In the genomic region with DNA sequence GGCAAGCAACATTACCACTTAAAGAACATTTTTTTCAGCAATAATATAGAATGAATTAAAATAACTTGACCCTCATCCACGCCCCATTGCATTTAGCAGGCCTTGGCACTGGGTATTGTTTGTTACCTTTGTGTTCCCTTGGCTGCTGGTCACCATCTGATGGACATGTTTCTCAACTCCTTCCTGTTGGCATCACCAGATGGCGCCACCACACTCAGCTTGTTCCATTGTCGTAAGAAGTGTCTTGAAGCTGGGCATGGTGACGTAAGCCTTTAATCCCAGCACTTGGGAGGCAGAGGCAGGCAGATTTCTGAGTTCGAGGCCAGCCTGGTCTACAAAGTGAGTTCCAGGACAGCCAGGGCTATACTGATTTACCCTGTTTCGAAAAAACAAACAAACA, we compare ENCODE assay signal across 10 mouse cellular contexts. TPM values are rescaled to one million over a fixed set of nuclear protein-coding genes. Genes with fewer than 3 reads are reported as not detected.
DNase-seq lines count a peak whose midpoint lies in the region; ATAC-seq and TF ChIP-seq lines count a peak whose summit lies in the region.
"Had no signal": no experiment of that assay in that cellular context is flagged by ENCODE, and none has a peak within 500 bp of the region (broad histone marks: within the 10 kb centered on the region; RNA-seq: fewer than 3 reads in every experiment).

No protein-coding gene starts in this region.

- no peaks in the 10 kb centered on the region for H3K79me2 ChIP-seq in liver, adult 2 months (ENCODE audit: control insufficient read depth, insufficient read depth, low read length)

- no peak for ATAC-seq in liver, embryonic 11.5 days (replicated peaks; ENCODE audit: low FRiP score)
- ATAC-seq in megakaryocyte progenitor cell, adult 5-6 weeks (replicated peaks; ENCODE audit: poor library complexity) = peak; percentile 73
- ATAC-seq in activated CD4-positive, CD25-positive, alpha-beta regulatory T cell, adult 4 months = no peak

- peaks cover 9% of the 10 kb centered on the region; the same call in 1 of the 2 replicates for H3K4me1 ChIP-seq in cerebellum, adult 2 months (ENCODE audit: control insufficient read depth, insufficient read depth, low read length)
- peaks cover 6% of the 10 kb centered on the region for H3K4me1 ChIP-seq in liver, adult 2 months (ENCODE audit: control insufficient read depth, insufficient read depth, low read length)
- H3K4me1 ChIP-seq in liver, embryonic 11.5 days (replicated peaks; ENCODE audit: control insufficient read depth, insufficient read depth, low read length) = no peaks in the 10 kb centered on the region
- H3K4me1 ChIP-seq in cortical plate, adult 2 months (ENCODE audit: control insufficient read depth, insufficient read depth, low read length) = no peaks in the 10 kb centered on the region
- H3K4me1 ChIP-seq: lung, embryonic 15.5 days had no signal

- WGBS in cerebellum, adult 2 months = 74% methylated on average over 6 of the region's 6 CpGs
- 41% methylated on average over 6 of the region's 6 CpGs for WGBS in liver, adult 2 months
- 67% methylated on average over 6 of the region's 6 CpGs for WGBS in liver, embryonic 11.5 days

- TF ChIP-seq POLR2A in cerebellum, adult 2 months (IDR thresholded peaks at IDR 0.05; ENCODE audit: borderline replicate concordance, insufficient read depth, low read length) = no peak
- no peak for TF ChIP-seq POLR2A in liver, adult 2 months (IDR thresholded peaks at IDR 0.05; ENCODE audit: extremely low read depth, insufficient read depth, low read length)
- TF ChIP-seq POLR2A in cortical plate, adult 2 months (IDR thresholded peaks at IDR 0.05; ENCODE audit: extremely low read depth, insufficient read depth, low read length) = no peak

- H3K36me3 ChIP-seq in liver, adult 2 months (ENCODE audit: control insufficient read depth, insufficient read depth, low read length) = no peaks in the 10 kb centered on the region
- no peaks in the 10 kb centered on the region for H3K36me3 ChIP-seq in liver, embryonic 11.5 days (ENCODE audit: control insufficient read depth, insufficient read depth, low read length)
- H3K36me3 ChIP-seq: lung, embryonic 15.5 days had no signal

- no peaks in the 10 kb centered on the region for H3K9me3 ChIP-seq in liver, embryonic 11.5 days (ENCODE audit: control insufficient read depth, low read length)

- H3K27ac ChIP-seq in cerebellum, adult 2 months (ENCODE audit: insufficient read depth, low read length) = no peak overlapping the region
- H3K27ac ChIP-seq in liver, adult 2 months (replicated peaks; ENCODE audit: insufficient read depth, low read depth, low read length) = no peak overlapping the region
- no peak overlapping the region for H3K27ac ChIP-seq in liver, embryonic 11.5 days (ENCODE audit: low read depth, low read length)
- H3K27ac ChIP-seq in cortical plate, adult 2 months (ENCODE audit: insufficient read depth, low read length) = no peak overlapping the region
- H3K27ac ChIP-seq: lung, embryonic 15.5 days had no signal

- TF ChIP-seq CTCF in cerebellum, adult 2 months (IDR thresholded peaks at IDR 0.05; ENCODE audit: borderline replicate concordance, insufficient read depth, low read depth, low read length) = peak; percentile 18; the same call in 1 of the 2 replicates
- peak; percentile 61; the same call in 1 of the 2 replicates for TF ChIP-seq CTCF in liver, adult 2 months (IDR thresholded peaks at IDR 0.05; ENCODE audit: low read depth, low read length)
- peak; percentile 55 for TF ChIP-seq CTCF in cortical plate, adult 2 months (IDR thresholded peaks at IDR 0.05; ENCODE audit: extremely low read depth, insufficient read depth, low read length)

- no peak for DNase-seq in cerebellum, adult 2 months
- no peak for DNase-seq in cerebellum, adult 9-10 months
- peak; percentile 91 for DNase-seq in liver, adult 2 months (ENCODE audit: extremely low read depth, low read depth, low spot score)
- DNase-seq in liver, embryonic 11.5 days (ENCODE audit: low spot score) = no peak
- no peak for DNase-seq in gastrocnemius, postnatal 4 days (ENCODE audit: low spot score in 2 of 2)

- no peak overlapping the region for H3K4me3 ChIP-seq in cerebellum, adult 2 months (replicated peaks; ENCODE audit: insufficient read depth, low read depth, low read length)
- H3K4me3 ChIP-seq in liver, adult 2 months (ENCODE audit: insufficient read depth, low read depth, low read length) = no peak overlapping the region
- no peak overlapping the region for H3K4me3 ChIP-seq in liver, embryonic 11.5 days (ENCODE audit: low read depth, low read length)
- no peak overlapping the region for H3K4me3 ChIP-seq in cortical plate, adult 2 months (ENCODE audit: insufficient read depth, low read length)
- H3K4me3 ChIP-seq: lung, embryonic 15.5 days had no signal

- H3K27me3 ChIP-seq in cerebellum, adult 2 months (ENCODE audit: control insufficient read depth, insufficient read depth, low read length) = no peaks in the 10 kb centered on the region
- H3K27me3 ChIP-seq in liver, adult 2 months (ENCODE audit: control insufficient read depth, insufficient read depth, low read length) = no peaks in the 10 kb centered on the region
- no peaks in the 10 kb centered on the region for H3K27me3 ChIP-seq in liver, embryonic 11.5 days (replicated peaks; ENCODE audit: control insufficient read depth, insufficient read depth, low read length)
- H3K27me3 ChIP-seq: lung, embryonic 15.5 days had no signal

- no peak overlapping the region for H3K4me2 ChIP-seq in liver, embryonic 11.5 days
- H3K4me2 ChIP-seq: lung, embryonic 15.5 days had no signal

- no peak overlapping the region for H3K9ac ChIP-seq in liver, adult 2 months (ENCODE audit: low read depth, low read length)
- no peak overlapping the region for H3K9ac ChIP-seq in liver, embryonic 11.5 days (ENCODE audit: low read depth, low read length)
- H3K9ac ChIP-seq: lung, embryonic 15.5 days had no signal

RNA-seq across cellular contexts. Expression of gene Rdh19, which starts 24.3 kb away (rescaled TPM):
- polyA plus RNA-seq in cerebellum, adult 2 months (2012; rRNA removed) = not detected in 2 replicates
- not detected in 2 replicates for total RNA-seq in liver, adult 2 months (2014; rRNA removed)
- polyA plus RNA-seq in liver, adult 2 months (2012; rRNA removed) = 0.05 TPM in 1 of 2 replicates, not detected in the other
- not detected in 2 replicates for polyA plus RNA-seq in liver, embryonic 11.5 days (2014; fragmentation: Nextera tagmentation; extraction: Ambion mirVana)
- not detected in 2 replicates for polyA plus RNA-seq in cortical plate, adult 2 months (2012; rRNA removed)
- total RNA-seq in megakaryocyte progenitor cell, adult 5-6 weeks (2015) = not detected in 2 replicates
- not detected in 2 replicates for total RNA-seq in megakaryocyte progenitor cell, adult 5-6 weeks (2017)
- total RNA-seq in gastrocnemius, postnatal 4 days (2021) = not detected
- polyA plus RNA-seq in activated CD4-positive, CD25-positive, alpha-beta regulatory T cell, adult 4 months (2017; shearing (Covaris generic)) = not detected
- polyA plus RNA-seq: gonadal fat pad, adult 2 months; lung, embryonic 15.5 days had no signal

RNA-seq across cellular contexts. Expression of gene Rdh16, which starts 24.4 kb away (rescaled TPM):
- 0.10 and 0.13 TPM in 2 replicates for polyA plus RNA-seq in cerebellum, adult 2 months (2012; rRNA removed)
- 74.0 and 111 TPM in 2 replicates for total RNA-seq in liver, adult 2 months (2014; rRNA removed)
- polyA plus RNA-seq in liver, adult 2 months (2012; rRNA removed) = 43.8 and 55.8 TPM in 2 replicates
- polyA plus RNA-seq in liver, embryonic 11.5 days (2014; fragmentation: Nextera tagmentation; extraction: Ambion mirVana) = not detected in 2 replicates
- polyA plus RNA-seq in cortical plate, adult 2 months (2012; rRNA removed) = 0.21 and 0.38 TPM in 2 replicates
- not detected in 2 replicates for total RNA-seq in megakaryocyte progenitor cell, adult 5-6 weeks (2015)
- not detected in 2 replicates for total RNA-seq in megakaryocyte progenitor cell, adult 5-6 weeks (2017)
- under 1 TPM in 1 of 2 experiments, not detected in 1; 0.12 TPM for total RNA-seq in gastrocnemius, postnatal 4 days (2021)
- polyA plus RNA-seq in activated CD4-positive, CD25-positive, alpha-beta regulatory T cell, adult 4 months (2017; shearing (Covaris generic)) = not detected
- polyA plus RNA-seq: lung, embryonic 15.5 days had no signal

RNA-seq across cellular contexts. Expression of gene Rdh16f2, which starts 40.9 kb away (rescaled TPM):
- not detected in 2 replicates for polyA plus RNA-seq in cerebellum, adult 2 months (2012; rRNA removed)
- total RNA-seq in liver, adult 2 months (2014; rRNA removed) = 282 and 329 TPM in 2 replicates
- polyA plus RNA-seq in liver, adult 2 months (2012; rRNA removed) = 281 and 297 TPM in 2 replicates
- not detected in 2 replicates for polyA plus RNA-seq in liver, embryonic 11.5 days (2014; fragmentation: Nextera tagmentation; extraction: Ambion mirVana)
- polyA plus RNA-seq in cortical plate, adult 2 months (2012; rRNA removed) = not detected in 2 replicates
- total RNA-seq in megakaryocyte progenitor cell, adult 5-6 weeks (2015) = not detected in 2 replicates
- not detected in 2 replicates for total RNA-seq in megakaryocyte progenitor cell, adult 5-6 weeks (2017)
- total RNA-seq in gastrocnemius, postnatal 4 days (2021) = not detected
- not detected for polyA plus RNA-seq in activated CD4-positive, CD25-positive, alpha-beta regulatory T cell, adult 4 months (2017; shearing (Covaris generic))
- polyA plus RNA-seq: lung, embryonic 15.5 days had no signal

RNA-seq across cellular contexts. Expression of gene Rdh9, which starts 49.2 kb away (rescaled TPM):
- polyA plus RNA-seq in cerebellum, adult 2 months (2012; rRNA removed) = 0.13 and 0.88 TPM in 2 replicates
- total RNA-seq in liver, adult 2 months (2014; rRNA removed) = 75.6 and 121 TPM in 2 replicates
- polyA plus RNA-seq in liver, adult 2 months (2012; rRNA removed) = 54.4 and 60.2 TPM in 2 replicates
- not detected in 2 replicates for polyA plus RNA-seq in liver, embryonic 11.5 days (2014; fragmentation: Nextera tagmentation; extraction: Ambion mirVana)
- polyA plus RNA-seq in cortical plate, adult 2 months (2012; rRNA removed) = 0.13 and 1.4 TPM in 2 replicates
- not detected in 2 replicates for total RNA-seq in megakaryocyte progenitor cell, adult 5-6 weeks (2015)
- not detected in 2 replicates for total RNA-seq in megakaryocyte progenitor cell, adult 5-6 weeks (2017)
- under 1 TPM in 1 of 2 experiments, not detected in 1; 0.34 TPM for total RNA-seq in gastrocnemius, postnatal 4 days (2021)
- polyA plus RNA-seq in activated CD4-positive, CD25-positive, alpha-beta regulatory T cell, adult 4 months (2017; shearing (Covaris generic)) = under 1 TPM in 1 of 2 experiments, not detected in 1; 0.13 TPM
- polyA plus RNA-seq: lung, embryonic 15.5 days had no signal

Comparison
In these comparisons a context has a peak if more than half of its experiments do, and no peak if none do; other contexts are left out.
1. RNA of gene Rdh16, which starts 24.4 kb away (polyA plus RNA-seq): 43.8 to 55.8 TPM in liver, adult 2 months; 0.21 to 0.38 TPM in cortical plate, adult 2 months, 0.10 to 0.13 TPM in cerebellum, adult 2 months, not detected in activated CD4-positive, CD25-positive, alpha-beta regulatory T cell, adult 4 months and not detected in liver, embryonic 11.5 days; every median in the first group is over 10 times any median in the second.
2. RNA of gene Rdh16f2, which starts 40.9 kb away (polyA plus RNA-seq): 281 to 297 TPM in liver, adult 2 months; not detected in cortical plate, adult 2 months, not detected in cerebellum, adult 2 months, not detected in liver, embryonic 11.5 days and not detected in activated CD4-positive, CD25-positive, alpha-beta regulatory T cell, adult 4 months; every median in the first group is over 100 times any median in the second.
3. Peak in every context shown above with its lines, with median percentiles within 50 percentile points of each other: CTCF ChIP-seq.